Comparison of ENCODE assay signal across 13 mouse cellular contexts in genomic region chr3:152905800-152906199, GRCm38 (mm10).
"Had no signal": no experiment of that assay in that cellular context is flagged by ENCODE, and none has a peak within 500 bp of the region (broad histone marks: within the 10 kb centered on the region; RNA-seq: fewer than 3 reads in every experiment).

No protein-coding gene starts in this region.

- H3K9me3 ChIP-seq: limb, embryonic 15.5 days; liver, embryonic 12.5 days; midbrain, embryonic 12.5 days had no signal

- H3K9ac ChIP-seq: limb, embryonic 15.5 days; liver, embryonic 12.5 days; lung, embryonic 14.5 days; midbrain, embryonic 12.5 days had no signal

- H3K4me3 ChIP-seq: left cerebral cortex, adult 2 months; limb, embryonic 15.5 days; liver, embryonic 12.5 days; midbrain, embryonic 12.5 days had no signal

- H3K4me2 ChIP-seq: limb, embryonic 15.5 days; liver, embryonic 12.5 days; lung, embryonic 14.5 days; midbrain, embryonic 12.5 days had no signal

- H3K36me3 ChIP-seq: limb, embryonic 15.5 days; liver, embryonic 12.5 days; midbrain, embryonic 12.5 days had no signal

- ATAC-seq: liver, embryonic 12.5 days; midbrain, embryonic 16.5 days had no signal

- H3K27me3 ChIP-seq: limb, embryonic 15.5 days; liver, embryonic 12.5 days; midbrain, embryonic 12.5 days had no signal

- H3K4me1 ChIP-seq: limb, embryonic 15.5 days; liver, embryonic 12.5 days; midbrain, embryonic 12.5 days had no signal

- H3K27ac ChIP-seq: left cerebral cortex, adult 2 months; limb, embryonic 15.5 days; liver, embryonic 12.5 days; midbrain, embryonic 12.5 days; stomach, postnatal 0 days had no signal

- DNase-seq: kidney, postnatal 10 days; kidney, postnatal 4 days; lung, embryonic 14.5 days; lung, postnatal 10 days; lung, postnatal 4 days; right cerebral cortex, postnatal 25 days; thymus, postnatal 4 days had no signal
